Mouse (Mus musculus) ES-E14 (cell line): ENCODE results near the gene Pusl1. TPM values are rescaled to one million over a fixed set of nuclear protein-coding genes. Genes with fewer than 3 reads are reported as not detected.

ENCODE experiments used
- DNase-seq: peaks from one replicate; pipeline ENCODE4 v3.0.0-alpha.2; 2013; ENCODE audit warnings: low read depth, low spot score
- H3K27ac ChIP-seq: 2 replicates; pipeline ENCODE4 v1.5.1; 2012; ENCODE audit warnings: low read depth, mild to moderate bottlenecking, low read length, moderate library complexity, mixed read lengths; ENCODE audit not compliant: poor library complexity, insufficient read depth, severe bottlenecking
- H3K36me3 ChIP-seq: 2 replicates; pipeline ENCODE4 v1.6.1; 2012; ENCODE audit warnings: mild to moderate bottlenecking, low read length, moderate library complexity, mixed read lengths; ENCODE audit not compliant: control insufficient read depth, poor library complexity, insufficient read depth, severe bottlenecking
- H3K4me1 ChIP-seq, 2 experiments: fragments of 150-350 bp in 1 of 2; sonication (generic) in 1 of 2; 2 replicates each; pipeline ENCODE4 v1.6.1; 2012; ENCODE audit warnings: low read length in 2 of 2, mild to moderate bottlenecking in 1 of 2, mixed read lengths in 1 of 2; ENCODE audit not compliant: control insufficient read depth in 2 of 2, insufficient read depth in 2 of 2, poor library complexity in 1 of 2
- H3K4me3 ChIP-seq, 2 experiments: fragments of 150-350 bp in 1 of 2; sonication (generic) in 1 of 2; 2 replicates each; pipeline ENCODE4 v1.5.1; 2012; ENCODE audit warnings: low read length in 2 of 2, low read depth in 1 of 2, mild to moderate bottlenecking in 1 of 2, mixed read lengths in 1 of 2; ENCODE audit not compliant: insufficient read depth in 1 of 2, poor library complexity in 1 of 2, severe bottlenecking in 1 of 2
- H3K9ac ChIP-seq: 2 replicates; pipeline ENCODE4 v1.6.1; 2012; ENCODE audit warnings: low read depth, mild to moderate bottlenecking, low read length, mixed read lengths; ENCODE audit not compliant: poor library complexity, insufficient read depth, severe bottlenecking
- H3K9me3 ChIP-seq: fragments of 150-350 bp; sonication (generic); 2 replicates; pipeline ENCODE4 v1.6.1; 2012; ENCODE audit warnings: low read depth, mild to moderate bottlenecking, low read length; ENCODE audit not compliant: control insufficient read depth, insufficient read depth
- CHD2 ChIP-seq: IDR thresholded peaks from 2 replicates; pipeline ENCODE4 v1.6.1; 2014; ENCODE audit warnings: mild to moderate bottlenecking, low read depth, low read length, inconsistent platforms
- HCFC1 ChIP-seq: IDR thresholded peaks from 2 replicates; pipeline ENCODE4 v1.6.1; 2012; ENCODE audit warnings: low read length, inconsistent platforms, borderline replicate concordance; ENCODE audit not compliant: insufficient read depth
- MAFK ChIP-seq: IDR thresholded peaks from 2 replicates; pipeline ENCODE4 v1.6.1; 2014; ENCODE audit warnings: mild to moderate bottlenecking, low read depth, low read length, inconsistent platforms; ENCODE audit not compliant: insufficient read depth
- ZC3H11A ChIP-seq: IDR thresholded peaks from 2 replicates; pipeline ENCODE4 v1.6.1; 2012; ENCODE audit warnings: low read depth, mild to moderate bottlenecking, inconsistent platforms, low read length, borderline replicate concordance
- ZNF384 ChIP-seq: IDR thresholded peaks from 2 replicates; pipeline ENCODE4 v1.6.1; 2012; ENCODE audit warnings: low read depth, low read length, inconsistent platforms
- in situ Hi-C, 2 experiments: fragments of 600-800 bp; cut with MboI; formaldehyde crosslinking; loops; one replicate each; pipeline ENCODE4 v1.15.1; 2025; ENCODE audit warnings: low sequenced_read_pairs in 2 of 2, inconsistent platforms in 1 of 2; ENCODE audit not compliant: unreplicated experiment in 2 of 2
- total RNA-seq: library from RNA; depleted of rRNA; stranded (reverse); fragments of 300-350 nt; gene quantifications from 2 replicates; pipeline ENCODE4 v1.2.3, GENCODE M21; 2012

Gene Pusl1
- total RNA-seq, 1 experiment = 62.2 TPM

DNA sequence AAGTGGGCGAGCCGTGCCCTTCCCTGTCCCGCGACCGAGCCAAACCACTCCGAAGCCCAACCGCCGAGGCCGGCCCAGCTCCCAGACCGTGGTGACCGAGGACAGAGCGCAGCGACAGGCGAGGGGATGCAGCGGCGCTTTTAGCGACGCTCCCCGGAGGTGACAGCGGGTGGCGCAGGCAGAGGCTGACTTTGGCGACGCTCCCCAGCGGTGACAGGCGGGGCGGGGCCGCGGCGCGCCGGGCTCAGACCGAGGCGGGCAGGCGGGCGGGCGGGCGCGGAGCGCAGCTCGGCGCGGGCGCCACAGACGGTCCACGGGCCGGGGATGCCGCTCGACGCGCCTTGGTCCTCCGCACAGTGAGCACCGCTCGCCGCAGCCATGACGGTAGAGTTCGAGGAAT is 436 bp upstream of the Pusl1 start:
- DNase-seq = peak; percentile 40
- H3K9ac ChIP-seq = peak overlapping the region; percentile 80
- H3K4me3 ChIP-seq = peak overlapping the region; percentile 89 to 90
- peak overlapping the region; percentile 36; the same call in 1 of the 2 replicates for H3K27ac ChIP-seq
- H3K36me3 ChIP-seq = peaks cover 27% of the 10 kb centered on the region
- no peak for TF ChIP-seq MAFK
- no peak for TF ChIP-seq ZNF384
- TF ChIP-seq CHD2 = no peak
- no peak for TF ChIP-seq ZC3H11A
- TF ChIP-seq HCFC1 = no peak
- H3K4me1 ChIP-seq = peaks cover 12 to 17% of the 10 kb centered on the region in 2 experiments
- in situ Hi-C loops = no loop called here
- H3K9me3 ChIP-seq = no peaks in the 10 kb centered on the region

DNA sequence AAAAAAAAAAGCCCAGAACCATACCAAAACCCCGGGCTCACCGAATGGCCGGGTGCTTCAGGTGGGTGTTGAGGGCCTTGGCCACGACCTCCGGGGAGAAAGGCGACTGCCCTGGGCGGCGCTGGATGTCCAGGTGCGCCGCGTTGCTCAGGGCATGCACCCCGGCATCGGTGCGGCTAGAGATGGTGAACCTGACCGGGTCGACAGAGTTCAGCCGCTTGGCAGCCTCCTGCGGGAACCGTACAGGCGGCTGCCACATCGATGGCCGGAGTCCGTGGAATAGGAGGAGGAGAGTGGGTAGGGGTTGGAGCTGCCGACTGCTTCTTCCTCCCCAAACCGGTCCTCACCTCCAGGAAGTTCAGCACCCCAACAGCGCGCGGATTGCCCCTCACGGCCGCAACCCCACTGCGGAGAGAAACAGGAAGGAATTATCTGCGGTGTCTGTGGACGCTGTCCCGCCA is 540 bp downstream of the Pusl1 start:
- peak overlapping the region; percentile 89 to 90 for H3K4me3 ChIP-seq
- no peak for DNase-seq
- H3K27ac ChIP-seq = peak overlapping the region; percentile 22; the same call in 1 of the 2 replicates
- no peak for TF ChIP-seq MAFK
- no peak for TF ChIP-seq HCFC1
- TF ChIP-seq ZC3H11A = no peak
- TF ChIP-seq ZNF384 = no peak
- TF ChIP-seq CHD2 = no peak
- H3K36me3 ChIP-seq = peaks cover 34% of the 10 kb centered on the region
- in situ Hi-C loops = no loop called here
- peaks cover 12 to 17% of the 10 kb centered on the region in 2 experiments for H3K4me1 ChIP-seq
- peak overlapping the region; percentile 80 for H3K9ac ChIP-seq
- H3K9me3 ChIP-seq = no peaks in the 10 kb centered on the region

DNA sequence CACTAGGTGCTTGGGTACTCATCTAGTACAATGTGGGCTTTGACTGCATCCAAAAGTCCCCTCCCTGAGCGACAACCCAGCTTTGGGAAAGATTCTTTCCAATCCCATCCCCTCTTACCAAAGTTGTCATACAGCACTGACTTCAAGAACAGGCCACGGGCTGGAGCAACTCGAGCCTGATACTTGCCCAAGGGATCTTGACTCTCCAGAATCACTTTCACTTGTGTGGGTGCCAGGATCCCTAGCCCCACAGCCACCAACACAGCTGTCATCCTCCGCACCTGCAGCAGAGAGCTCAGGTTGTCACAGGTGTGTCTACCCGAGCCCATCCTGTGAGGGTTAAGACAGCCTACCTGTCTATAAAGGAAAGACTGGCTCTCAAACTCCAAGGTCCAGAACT is 2.3 kb downstream of the Pusl1 start:
- TF ChIP-seq ZC3H11A (no peak), ZNF384 (no peak), CHD2 (no peak), MAFK (no peak)
- DNase-seq = no peak
- H3K9ac ChIP-seq = no peak overlapping the region
- H3K36me3 ChIP-seq = peaks cover 46% of the 10 kb centered on the region
- no peak overlapping the region for H3K4me3 ChIP-seq
- no peak overlapping the region for H3K27ac ChIP-seq
- in situ Hi-C loops = no loop called here
- H3K4me1 ChIP-seq = peaks cover 10 to 12% of the 10 kb centered on the region in 2 experiments
- no peaks in the 10 kb centered on the region for H3K9me3 ChIP-seq

DNA sequence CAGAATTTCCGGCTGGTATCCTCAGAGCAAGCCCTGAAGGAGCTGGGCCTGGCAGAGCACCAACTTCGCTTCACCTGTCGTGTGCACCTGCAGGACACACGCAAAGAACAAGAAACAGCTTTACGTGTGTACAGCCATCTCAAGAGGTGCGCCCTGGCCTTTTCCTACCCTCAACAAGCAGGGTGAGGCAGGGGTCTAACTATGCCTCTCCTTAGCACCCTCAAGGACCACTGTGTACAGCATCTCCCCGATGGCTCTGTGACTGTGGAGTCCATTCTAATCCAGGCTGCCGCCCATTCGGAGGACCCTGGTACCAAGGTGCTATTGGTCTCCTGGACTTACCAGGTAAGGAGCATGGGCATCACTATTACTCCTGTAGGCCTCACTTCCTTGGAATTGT is 3.4 kb downstream of the Pusl1 start:
- no peak overlapping the region for H3K27ac ChIP-seq
- no peaks in the 10 kb centered on the region for H3K9me3 ChIP-seq
- H3K4me3 ChIP-seq = no peak overlapping the region
- no peak for DNase-seq
- H3K4me1 ChIP-seq = peaks cover 2 to 4% of the 10 kb centered on the region in 2 experiments; a peak in 2 of 4 replicates
- in situ Hi-C loops = no loop called here
- H3K36me3 ChIP-seq = peaks cover 46% of the 10 kb centered on the region
- TF ChIP-seq ZNF384 = no peak
- TF ChIP-seq MAFK = no peak
- no peak for TF ChIP-seq CHD2
- TF ChIP-seq ZC3H11A = no peak
- TF ChIP-seq HCFC1 = no peak
- no peak overlapping the region for H3K9ac ChIP-seq

DNA sequence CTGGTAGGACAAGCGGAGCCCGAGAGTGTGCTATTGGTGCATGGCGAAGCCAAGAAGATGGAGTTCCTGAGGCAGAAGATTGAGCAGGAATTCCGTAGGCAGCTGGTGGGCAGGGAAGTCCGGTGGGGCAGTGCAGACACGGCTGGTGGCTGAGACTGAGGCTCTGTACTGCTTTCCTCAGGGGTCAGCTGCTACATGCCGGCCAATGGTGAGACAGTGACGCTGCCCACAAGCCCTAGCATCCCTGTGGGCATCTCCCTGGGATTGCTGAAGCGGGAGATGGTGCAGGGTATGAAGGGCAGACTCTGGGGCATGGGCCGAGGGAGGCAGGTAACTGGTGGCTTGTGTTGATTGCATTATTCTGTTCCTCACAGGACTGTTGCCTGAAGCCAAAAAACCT is 3.9 kb downstream of the Pusl1 start:
- in situ Hi-C loops = no loop called here
- Histone ChIP-seq H3K36me3 (peaks cover 46% of the 10 kb centered on the region), H3K9ac (no peak overlapping the region), H3K4me1 (peaks cover 0 to 2% of the 10 kb centered on the region in 2 experiments; a peak in 1 of 4 replicates), H3K27ac (no peak overlapping the region), H3K9me3 (no peaks in the 10 kb centered on the region), H3K4me3 (no peak overlapping the region)
- no peak for DNase-seq
- no peak for TF ChIP-seq ZC3H11A
- no peak for TF ChIP-seq HCFC1
- no peak for TF ChIP-seq ZNF384
- no peak for TF ChIP-seq MAFK
- no peak for TF ChIP-seq CHD2
